ENCODE assay signal across 8 mouse cellular contexts in genomic region chr17:26506031-26506641, GRCm38 (mm10). TPM values are rescaled to one million over a fixed set of nuclear protein-coding genes. Genes with fewer than 3 reads are reported as not detected.
DNase-seq lines count a peak whose midpoint lies in the region; ATAC-seq and TF ChIP-seq lines count a peak whose summit lies in the region.

No protein-coding gene starts in this region.

- H3K9me3 ChIP-seq in forebrain, embryonic 10.5 days: no peaks in the 10 kb centered on the region
- no peaks in the 10 kb centered on the region for H3K9me3 ChIP-seq in hindbrain, embryonic 16.5 days (ENCODE audit: control insufficient read depth, low read length)
- no peaks in the 10 kb centered on the region for H3K9me3 ChIP-seq in liver, embryonic 16.5 days (replicated peaks; ENCODE audit: control insufficient read depth, low read length)

- peak overlapping the region; percentile 98 for H3K27ac ChIP-seq in forebrain, embryonic 10.5 days
- H3K27ac ChIP-seq in hindbrain, embryonic 16.5 days (ENCODE audit: low read depth, low read length): no peak overlapping the region
- H3K27ac ChIP-seq in liver, embryonic 16.5 days (ENCODE audit: low read length): no peak overlapping the region
- peak overlapping the region; percentile 98 for H3K27ac ChIP-seq in small intestine, adult 2 months (ENCODE audit: insufficient read depth, low read depth, low read length)

- H3K36me3 ChIP-seq in forebrain, embryonic 10.5 days (replicated peaks): peaks cover 23% of the 10 kb centered on the region
- peaks cover 3% of the 10 kb centered on the region; the same call in 1 of the 2 replicates for H3K36me3 ChIP-seq in hindbrain, embryonic 16.5 days (ENCODE audit: control insufficient read depth, insufficient read depth, low read length)
- H3K36me3 ChIP-seq in liver, embryonic 16.5 days (ENCODE audit: control insufficient read depth, insufficient read depth): peaks cover 14% of the 10 kb centered on the region
- peaks cover 13% of the 10 kb centered on the region for H3K36me3 ChIP-seq in small intestine, adult 2 months (ENCODE audit: control insufficient read depth, insufficient read depth, low read length)

- peak; percentile 21 for DNase-seq in thymus, postnatal 4 days
- DNase-seq in thymus, postnatal 10 days (ENCODE audit: low spot score in 2 of 2): no peak
- no peak for DNase-seq in forebrain, embryonic 10.5 days (ENCODE audit: extremely low spot score, low spot score)
- no peak for DNase-seq in left cerebral cortex, postnatal 4 days
- no peak for DNase-seq in layer of hippocampus, adult 8-10 months (ENCODE audit: low spot score in 2 of 2)

- peaks cover 69% of the 10 kb centered on the region for H3K4me1 ChIP-seq in forebrain, embryonic 10.5 days
- H3K4me1 ChIP-seq in hindbrain, embryonic 16.5 days (ENCODE audit: control insufficient read depth, insufficient read depth, low read depth, low read length): peaks cover 51% of the 10 kb centered on the region
- peaks cover 53% of the 10 kb centered on the region for H3K4me1 ChIP-seq in liver, embryonic 16.5 days (ENCODE audit: control insufficient read depth, low read depth, low read length)
- peaks cover 6% of the 10 kb centered on the region; the same call in 1 of the 2 replicates for H3K4me1 ChIP-seq in small intestine, adult 2 months (ENCODE audit: control insufficient read depth, insufficient read depth, insufficient read length, low read length)

- H3K4me2 ChIP-seq in hindbrain, embryonic 16.5 days (ENCODE audit: low read length): peak overlapping the region; percentile 87
- H3K4me2 ChIP-seq in liver, embryonic 16.5 days (ENCODE audit: low read depth, low read length): peak overlapping the region; percentile 87

- H3K27me3 ChIP-seq in forebrain, embryonic 10.5 days (ENCODE audit: poor library complexity, severe bottlenecking): peaks cover 10% of the 10 kb centered on the region; the same call in 1 of the 2 replicates
- H3K27me3 ChIP-seq in hindbrain, embryonic 16.5 days (replicated peaks; ENCODE audit: control insufficient read depth, insufficient read depth, low read length): no peaks in the 10 kb centered on the region
- no peaks in the 10 kb centered on the region for H3K27me3 ChIP-seq in liver, embryonic 16.5 days (ENCODE audit: control insufficient read depth, insufficient read depth, low read depth, low read length)
- no peaks in the 10 kb centered on the region for H3K27me3 ChIP-seq in small intestine, adult 2 months (ENCODE audit: control insufficient read depth, insufficient read depth, low read length)

- intact Hi-C loops in left cerebral cortex, postnatal 4 days (cut with DNase I): loop anchor here (5.0 kb wide), 1 partner anchor 39 kb away; no protein-coding TSS in a partner anchor

- H3K9ac ChIP-seq in hindbrain, embryonic 16.5 days (ENCODE audit: low read depth, low read length): peak overlapping the region; percentile 71; the same call in 1 of the 2 replicates
- peak overlapping the region; percentile 92 for H3K9ac ChIP-seq in liver, embryonic 16.5 days (ENCODE audit: low read depth, low read length)

- TF ChIP-seq CTCF in small intestine, adult 2 months (IDR thresholded peaks at IDR 0.05; ENCODE audit: extremely low read depth, insufficient read length, insufficient replicate concordance, low read depth, low read length): no peak

- TF ChIP-seq POLR2A in small intestine, adult 2 months (IDR thresholded peaks at IDR 0.05; ENCODE audit: low read depth, low read length): no peak

- peak overlapping the region; percentile 76 for H3K4me3 ChIP-seq in forebrain, embryonic 10.5 days
- H3K4me3 ChIP-seq in hindbrain, embryonic 16.5 days (ENCODE audit: low read length): peak overlapping the region; percentile 64
- H3K4me3 ChIP-seq in liver, embryonic 16.5 days (ENCODE audit: low read depth, low read length): peak overlapping the region; percentile 93
- peak overlapping the region; percentile 53 for H3K4me3 ChIP-seq in small intestine, adult 2 months (ENCODE audit: low read depth, low read length)

- WGBS in forebrain, embryonic 10.5 days: 84% methylated on average over 14 of the region's 14 CpGs
- WGBS in hindbrain, embryonic 16.5 days: 74% methylated on average over 14 of the region's 14 CpGs
- WGBS in liver, embryonic 16.5 days (ENCODE audit: insufficient replicate concordance): 77% methylated on average over 14 of the region's 14 CpGs
- 74% methylated on average over 14 of the region's 14 CpGs for WGBS in small intestine, adult 2 months

- ATAC-seq in hindbrain, embryonic 16.5 days: no peak
- no peak for ATAC-seq in liver, embryonic 16.5 days (ENCODE audit: low read depth)

RNA-seq across cellular contexts. Expression of gene Ergic1, which starts 55.2 kb away (rescaled TPM):
- polyA plus RNA-seq in forebrain, embryonic 10.5 days (2016; fragmentation: Nextera tagmentation; extraction: Ambion mirVana): 116 and 127 TPM in 2 replicates
- polyA plus RNA-seq in hindbrain, embryonic 16.5 days (2015; fragmentation: Nextera tagmentation; extraction: Ambion mirVana): 97.0 and 106 TPM in 2 replicates
- polyA plus RNA-seq in liver, embryonic 16.5 days (2015; fragmentation: Nextera tagmentation; extraction: Ambion mirVana): 36.0 and 39.0 TPM in 2 replicates
- polyA plus RNA-seq in small intestine, adult 2 months (2012; rRNA removed): 64.7 and 68.6 TPM in 2 replicates
- 100 to 1,000 TPM; 180 to 193 TPM for total RNA-seq in left cerebral cortex, postnatal 4 days (2021)
- total RNA-seq in layer of hippocampus, adult 8-10 months (2022): 100 to 1,000 TPM; 118 to 152 (median 136) TPM

RNA-seq across cellular contexts. Expression of gene Dusp1, which starts 55.8 kb away (rescaled TPM):
- polyA plus RNA-seq in forebrain, embryonic 10.5 days (2016; fragmentation: Nextera tagmentation; extraction: Ambion mirVana): 22.0 and 24.4 TPM in 2 replicates
- polyA plus RNA-seq in hindbrain, embryonic 16.5 days (2015; fragmentation: Nextera tagmentation; extraction: Ambion mirVana): 27.1 and 29.0 TPM in 2 replicates
- polyA plus RNA-seq in liver, embryonic 16.5 days (2015; fragmentation: Nextera tagmentation; extraction: Ambion mirVana): 22.7 and 25.9 TPM in 2 replicates
- polyA plus RNA-seq in small intestine, adult 2 months (2012; rRNA removed): 28.1 and 33.5 TPM in 2 replicates
- total RNA-seq in left cerebral cortex, postnatal 4 days (2021): 10 to 100 TPM; 17.2 to 18.9 TPM
- 10 to 100 TPM; 13.6 to 22.6 (median 20.6) TPM for total RNA-seq in layer of hippocampus, adult 8-10 months (2022)

Comparison
In these comparisons a context has a peak if more than half of its experiments do, and no peak if none do; other contexts are left out.
1. H3K27ac ChIP-seq: peak in forebrain, embryonic 10.5 days (single experiment) and small intestine, adult 2 months (single experiment); none in hindbrain, embryonic 16.5 days (single experiment) and liver, embryonic 16.5 days (single experiment).
2. Peak in every context shown above with its lines, with median percentiles within 50 percentile points of each other: H3K4me3 ChIP-seq.